Mouse (Mus musculus) midbrain, embryonic 12.5 days (tissue): ENCODE results near the gene Pdgfd. TPM values are rescaled to one million over a fixed set of nuclear protein-coding genes. Genes with fewer than 3 reads are reported as not detected.
"Not testable (repeated sequence)": the region's sequence is repeated elsewhere in the genome, so short reads cannot be mapped to it uniquely, and the experiment has no call there.

Source experiments
- ATAC-seq: fragments of 200-750 bp; cut with Nextera tagmentation; 2 replicates; pipeline ENCODE4 v1.8.0; 2017; ENCODE audit warnings: low read depth, moderate TSS enrichment, moderate library complexity; ENCODE audit not compliant: low FRiP score
- H3K27ac ChIP-seq: fragments of 300-500 bp; sonication (generic); replicated peaks from 2 replicates; pipeline ENCODE4 v1.5.1; 2016; ENCODE audit warnings: mild to moderate bottlenecking
- H3K27me3 ChIP-seq: fragments of 300-500 bp; sonication (generic); 2 replicates; pipeline ENCODE4 v1.6.1; 2016; ENCODE audit warnings: mild to moderate bottlenecking
- H3K36me3 ChIP-seq: fragments of 300-500 bp; sonication (generic); 2 replicates; pipeline ENCODE4 v1.6.1; 2016
- H3K4me1 ChIP-seq: fragments of 300-500 bp; sonication (generic); 2 replicates; pipeline ENCODE4 v1.6.1; 2016
- H3K4me2 ChIP-seq: fragments of 300-500 bp; sonication (generic); replicated peaks from 2 replicates; pipeline ENCODE4 v1.6.1; 2016; ENCODE audit warnings: mild to moderate bottlenecking, moderate library complexity
- H3K4me3 ChIP-seq: fragments of 300-500 bp; sonication (generic); 2 replicates; pipeline ENCODE4 v1.5.1; 2016; ENCODE audit warnings: mild to moderate bottlenecking
- H3K9ac ChIP-seq: fragments of 300-500 bp; sonication (generic); replicated peaks from 2 replicates; pipeline ENCODE4 v1.6.1; 2016; ENCODE audit warnings: mild to moderate bottlenecking, moderate library complexity
- H3K9me3 ChIP-seq: fragments of 300-500 bp; sonication (generic); 2 replicates; pipeline ENCODE4 v1.6.1; 2016; ENCODE audit warnings: mild to moderate bottlenecking
- WGBS: fragments of 180-500 bp; shearing (Covaris S2); methylation state at CpG from one replicate; pipeline ENCODE4 v1.1.7; 2016; 5-methylcytosine and 5-hydroxymethylcytosine counted together
- polyA plus RNA-seq: library from polyadenylated mRNA; unstranded; fragments of >200 nt; fragmentation: Nextera tagmentation; extraction: Ambion mirVana; gene quantifications from 2 replicates; pipeline ENCODE4 v1.2.1, GENCODE M21; 2016

Pdgfd gene
- 1.7 and 2.4 TPM in 2 replicates for polyA plus RNA-seq

GRCm38 (mm10) chr9:6168391-6169037 is at the start of gene Pdgfd:
TSS of gene Pdgfd (plus strand) at chr9:6168584.
- Histone ChIP-seq H3K27me3 (no peaks in the 10 kb centered on the region), H3K4me3 (peak within 1 kb of the TSS; percentile 48), H3K4me2 (peak within 1 kb of the TSS; percentile 73), H3K36me3 (no peaks in the 10 kb centered on the region), H3K4me1 (peaks cover 5% of the 10 kb centered on the region; the same call in 1 of the 2 replicates), H3K9ac (peak within 1 kb of the TSS; percentile 47; the same call in 1 of the 2 replicates), H3K27ac (no peak within 1 kb of the TSS), H3K9me3 (no peaks in the 10 kb centered on the region)
- 2% methylated on average over 32 of the region's 32 CpGs for WGBS
- ATAC-seq, result peak; percentile 97

- no peaks in the 10 kb centered on the region for H3K36me3 ChIP-seq
- H3K4me2 ChIP-seq, result peak overlapping the region; percentile 73
- H3K9me3 ChIP-seq, result no peaks in the 10 kb centered on the region
- H3K9ac ChIP-seq, result no peak overlapping the region; the same call in 1 of the 2 replicates
- peak overlapping the region; percentile 48 for H3K4me3 ChIP-seq
- H3K27me3 ChIP-seq, result no peaks in the 10 kb centered on the region
- peak; percentile 50 for ATAC-seq
- no peak overlapping the region for H3K27ac ChIP-seq
- 57% methylated on average over 3 of the region's 3 CpGs for WGBS
- H3K4me1 ChIP-seq, result peaks cover 5% of the 10 kb centered on the region; the same call in 1 of the 2 replicates
These were observed 651 bp downstream of the Pdgfd start for GRCm38 (mm10) chr9:6169038-6169431.

GRCm38 (mm10) chr9:6170962-6171361 is 2.6 kb downstream of the Pdgfd start:
- ATAC-seq, result no peak
- no peak overlapping the region for H3K4me3 ChIP-seq
- H3K27me3 ChIP-seq, result no peaks in the 10 kb centered on the region
- H3K4me1 ChIP-seq, result peaks cover 5% of the 10 kb centered on the region; the same call in 1 of the 2 replicates
- no peak overlapping the region for H3K27ac ChIP-seq
- no peaks in the 10 kb centered on the region for H3K36me3 ChIP-seq
- H3K9ac ChIP-seq, result no peak overlapping the region
- 91% methylated on average over 9 of the region's 9 CpGs for WGBS
- no peaks in the 10 kb centered on the region for H3K9me3 ChIP-seq
- no peak overlapping the region for H3K4me2 ChIP-seq

GRCm38 (mm10) chr9:6173276-6173675 is 4.9 kb downstream of the Pdgfd start:
- no peak overlapping the region for H3K4me3 ChIP-seq
- H3K9ac ChIP-seq, result no peak overlapping the region
- WGBS, result 86% methylated on average over 1 of the region's 1 CpGs
- no peaks in the 10 kb centered on the region for H3K9me3 ChIP-seq
- H3K27me3 ChIP-seq, result no peaks in the 10 kb centered on the region
- H3K4me1 ChIP-seq, result peaks cover 5% of the 10 kb centered on the region; the same call in 1 of the 2 replicates
- no peak overlapping the region for H3K4me2 ChIP-seq
- no peak for ATAC-seq
- H3K27ac ChIP-seq, result no peak overlapping the region
- no peaks in the 10 kb centered on the region for H3K36me3 ChIP-seq

GRCm38 (mm10) chr9:6175731-6176130 is 7.3 kb downstream of the Pdgfd start:
- no peak for ATAC-seq
- 88% methylated on average over 4 of the region's 4 CpGs for WGBS

GRCm38 (mm10) chr9:6182307-6182923 is 14.0 kb downstream of the Pdgfd start:
- Histone ChIP-seq H3K4me2 (no peak overlapping the region), H3K4me3 (no peak overlapping the region), H3K27me3 (no peaks in the 10 kb centered on the region), H3K4me1 (no peaks in the 10 kb centered on the region), H3K9ac (no peak overlapping the region), H3K36me3 (no peaks in the 10 kb centered on the region), H3K27ac (no peak overlapping the region), H3K9me3 (no peaks in the 10 kb centered on the region)
- WGBS, result 90% methylated on average over 3 of the region's 3 CpGs
- no peak for ATAC-seq

More at GRCm38 (mm10) chr9:6175731-6176130, 7.3 kb downstream of the Pdgfd start:
- Histone ChIP-seq H3K4me3 (no peak overlapping the region), H3K4me2 (no peak overlapping the region), H3K27ac (no peak overlapping the region), H3K27me3 (no peaks in the 10 kb centered on the region), H3K4me1 (no peaks in the 10 kb centered on the region), H3K9me3 (no peaks in the 10 kb centered on the region), H3K36me3 (no peaks in the 10 kb centered on the region), H3K9ac (no peak overlapping the region)

GRCm38 (mm10) chr9:6187955-6188354 is 19.6 kb downstream of the Pdgfd start:
- H3K9ac ChIP-seq, result no peak overlapping the region
- H3K4me3 ChIP-seq, result no peak overlapping the region
- H3K27ac ChIP-seq, result no peak overlapping the region
- WGBS, result 34% methylated on average over 3 of the region's 3 CpGs
- no peak for ATAC-seq
- no peaks in the 10 kb centered on the region for H3K36me3 ChIP-seq
- H3K27me3 ChIP-seq, result no peaks in the 10 kb centered on the region
- no peaks in the 10 kb centered on the region for H3K9me3 ChIP-seq
- no peaks in the 10 kb centered on the region for H3K4me1 ChIP-seq
- no peak overlapping the region for H3K4me2 ChIP-seq

GRCm38 (mm10) chr9:6193352-6193751 is 25.0 kb downstream of the Pdgfd start:
- Histone ChIP-seq H3K4me3 (no peak overlapping the region), H3K9me3 (no peaks in the 10 kb centered on the region), H3K9ac (no peak overlapping the region), H3K4me2 (no peak overlapping the region), H3K4me1 (0 out of 2 replicates have a peak, but pooled peaks cover 2% of the 10 kb centered on the region), H3K27me3 (no peaks in the 10 kb centered on the region), H3K36me3 (no peaks in the 10 kb centered on the region), H3K27ac (no peak overlapping the region)
- no peak for ATAC-seq
- 67% methylated on average over 1 of the region's 1 CpGs for WGBS

- no peak overlapping the region for H3K9ac ChIP-seq
- H3K4me1 ChIP-seq, result no peaks in the 10 kb centered on the region
- H3K4me3 ChIP-seq, result no peak overlapping the region
- no peak overlapping the region for H3K27ac ChIP-seq
- H3K9me3 ChIP-seq, result no peaks in the 10 kb centered on the region
- H3K36me3 ChIP-seq, result no peaks in the 10 kb centered on the region
- no peak overlapping the region for H3K4me2 ChIP-seq
- H3K27me3 ChIP-seq, result no peaks in the 10 kb centered on the region
- WGBS, result 75% methylated on average over 5 of the region's 5 CpGs
- no peak for ATAC-seq
These were observed 44.5 kb downstream of the Pdgfd start for GRCm38 (mm10) chr9:6212862-6213261.

- WGBS, result 64% methylated on average over 1 of the region's 1 CpGs
- no peaks in the 10 kb centered on the region for H3K4me1 ChIP-seq
- H3K9ac ChIP-seq, result no peak overlapping the region
- no peaks in the 10 kb centered on the region for H3K36me3 ChIP-seq
- H3K27me3 ChIP-seq, result no peaks in the 10 kb centered on the region
- no peak overlapping the region for H3K27ac ChIP-seq
- H3K4me2 ChIP-seq, result no peak overlapping the region
- H3K4me3 ChIP-seq, result no peak overlapping the region
- no peaks in the 10 kb centered on the region for H3K9me3 ChIP-seq
- no peak for ATAC-seq
These were observed 49.1 kb downstream of the Pdgfd start for GRCm38 (mm10) chr9:6217505-6217904.

GRCm38 (mm10) chr9:6235982-6236381 is 67.6 kb downstream of the Pdgfd start:
- H3K27ac ChIP-seq, ATAC-seq: not testable (repeated sequence)
- 88% methylated on average over 1 of the region's 1 CpGs for WGBS

GRCm38 (mm10) chr9:6250320-6250719 is 81.9 kb downstream of the Pdgfd start:
- WGBS, result 60% methylated on average over 1 of the region's 1 CpGs
- no peaks in the 10 kb centered on the region for H3K4me1 ChIP-seq

More at GRCm38 (mm10) chr9:6235982-6236381, 67.6 kb downstream of the Pdgfd start:
- H3K27me3 ChIP-seq, H3K36me3 ChIP-seq, H3K9me3 ChIP-seq, H3K4me3 ChIP-seq, H3K9ac ChIP-seq, H3K4me2 ChIP-seq, H3K4me1 ChIP-seq: not testable (repeated sequence)

More at GRCm38 (mm10) chr9:6250320-6250719, 81.9 kb downstream of the Pdgfd start:
- Histone ChIP-seq H3K27me3 (no peaks in the 10 kb centered on the region), H3K36me3 (no peaks in the 10 kb centered on the region), H3K4me3 (no peak overlapping the region), H3K27ac (no peak overlapping the region), H3K9ac (no peak overlapping the region), H3K9me3 (no peaks in the 10 kb centered on the region), H3K4me2 (no peak overlapping the region)
- no peak for ATAC-seq
